Mouse (Mus musculus) lung, embryonic 14.5 days (tissue): ENCODE measurements around the gene Rtkn2. TPM values are rescaled to one million over a fixed set of nuclear protein-coding genes. Genes with fewer than 3 reads are reported as not detected.

ENCODE experiments used
- ATAC-seq: fragments of 200-750 bp; cut with Nextera tagmentation; 2 replicates; pipeline ENCODE4 v1.8.0; 2017; ENCODE audit warnings: mild to moderate bottlenecking, moderate TSS enrichment, moderate library complexity; ENCODE audit not compliant: insufficient read depth
- DNase-seq: peaks from one replicate; pipeline ENCODE4 v3.0.0-alpha.2; 2015
- H3K27ac ChIP-seq: fragments of 300-500 bp; sonication (generic); 2 replicates; pipeline ENCODE4 v1.5.1; 2014; ENCODE audit warnings: low read depth, mild to moderate bottlenecking, moderate library complexity
- H3K27me3 ChIP-seq: fragments of 300-500 bp; sonication (generic); 2 replicates; pipeline ENCODE4 v1.6.1; 2014; ENCODE audit warnings: low read length, control low read depth; ENCODE audit not compliant: insufficient read depth
- H3K36me3 ChIP-seq: fragments of 300-500 bp; sonication (generic); 2 replicates; pipeline ENCODE4 v1.6.1; 2014; ENCODE audit warnings: control low read depth; ENCODE audit not compliant: insufficient read depth
- H3K4me1 ChIP-seq: fragments of 300-500 bp; sonication (generic); 2 replicates; pipeline ENCODE4 v1.6.1; 2014; ENCODE audit warnings: antibody characterized with exemption, control low read depth; ENCODE audit not compliant: insufficient read depth
- H3K4me2 ChIP-seq: fragments of 300-500 bp; sonication (generic); 2 replicates; pipeline ENCODE4 v1.6.1; 2014; ENCODE audit warnings: mild to moderate bottlenecking
- H3K4me3 ChIP-seq: fragments of 300-500 bp; sonication (generic); 2 replicates; pipeline ENCODE4 v1.5.1; 2014; ENCODE audit warnings: low read depth, low read length
- H3K9ac ChIP-seq: fragments of 300-500 bp; sonication (generic); 2 replicates; pipeline ENCODE4 v1.6.1; 2014
- H3K9me3 ChIP-seq: fragments of 300-500 bp; sonication (generic); 2 replicates; pipeline ENCODE4 v1.6.1; 2016; ENCODE audit warnings: low read depth, low read length, control low read depth
- CTCF ChIP-seq: IDR thresholded peaks from 2 replicates; pipeline ENCODE4 v1.5.1; 2016; ENCODE audit warnings: antibody characterized with exemption, low read depth
- WGBS: fragments of 180-500 bp; shearing (Covaris S2); extraction: QIAGEN DNeasy Blood & Tissue Kit; methylation state at CpG from one replicate; pipeline ENCODE4 v1.1.7; 2014; 5-methylcytosine and 5-hydroxymethylcytosine counted together
- polyA plus RNA-seq: library from polyadenylated mRNA; unstranded; fragments of >200 nt; fragmentation: Nextera tagmentation; extraction: Ambion mirVana; gene quantifications from 2 replicates; pipeline ENCODE4 v1.2.1, GENCODE M21; 2014

Gene Rtkn2
- polyA plus RNA-seq, 1 experiment from 2014 or later: 16.0 TPM

DNA sequence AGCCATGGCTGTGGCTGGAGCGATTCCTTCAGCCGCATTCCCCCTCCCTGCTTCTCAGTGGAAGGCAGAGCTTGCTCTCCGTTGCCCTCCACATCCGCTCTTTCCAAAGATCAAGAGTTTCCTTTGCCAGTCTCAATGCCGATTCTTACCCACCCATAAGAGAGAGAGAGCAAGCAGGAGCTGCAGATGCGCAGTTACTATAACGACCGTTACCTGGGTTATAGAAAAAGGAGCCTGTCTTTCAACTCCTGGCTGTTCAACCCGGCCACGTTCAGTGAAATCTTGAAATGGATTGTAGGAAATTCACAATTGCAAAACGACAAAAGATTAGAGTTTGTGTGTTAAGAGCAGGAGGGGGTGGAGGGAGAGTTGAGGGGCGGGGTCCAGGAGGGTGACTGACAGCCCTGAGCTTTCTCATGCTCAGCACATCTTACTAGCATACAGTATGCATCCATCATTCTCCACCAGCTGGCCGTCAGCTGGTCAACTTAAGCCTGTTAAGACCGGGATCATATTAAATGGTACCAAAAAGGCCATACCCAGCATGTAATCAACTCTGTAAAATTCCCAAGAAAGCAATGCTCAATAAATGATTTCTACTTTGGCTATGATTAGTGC lies 72.1 kb downstream of the Rtkn2 start:
- Histone ChIP-seq H3K9me3 (no peaks in the 10 kb centered on the region), H3K4me1 (no peaks in the 10 kb centered on the region), H3K4me3 (no peak overlapping the region), H3K4me2 (no peak overlapping the region), H3K27ac (no peak overlapping the region), H3K9ac (no peak overlapping the region), H3K27me3 (no peaks in the 10 kb centered on the region), H3K36me3 (no peaks in the 10 kb centered on the region)
- 85% methylated on average over 14 of the region's 14 CpGs for WGBS
- ATAC-seq (no peak), DNase-seq (no peak)
- no peak for TF ChIP-seq CTCF

GRCm38 (mm10) chr10:68052307-68052706 lies 72.9 kb downstream of the Rtkn2 start:
- Histone ChIP-seq H3K4me1 (no peaks in the 10 kb centered on the region), H3K36me3 (no peaks in the 10 kb centered on the region), H3K4me3 (no peak overlapping the region), H3K9me3 (no peaks in the 10 kb centered on the region), H3K4me2 (no peak overlapping the region), H3K27me3 (no peaks in the 10 kb centered on the region), H3K9ac (no peak overlapping the region), H3K27ac (no peak overlapping the region)
- no peak for DNase-seq
- ATAC-seq: no peak
- TF ChIP-seq CTCF: 0 out of 2 replicates have a peak, but pooled peaks have one; percentile 20
- 86% methylated on average over 8 of the region's 8 CpGs for WGBS

DNA sequence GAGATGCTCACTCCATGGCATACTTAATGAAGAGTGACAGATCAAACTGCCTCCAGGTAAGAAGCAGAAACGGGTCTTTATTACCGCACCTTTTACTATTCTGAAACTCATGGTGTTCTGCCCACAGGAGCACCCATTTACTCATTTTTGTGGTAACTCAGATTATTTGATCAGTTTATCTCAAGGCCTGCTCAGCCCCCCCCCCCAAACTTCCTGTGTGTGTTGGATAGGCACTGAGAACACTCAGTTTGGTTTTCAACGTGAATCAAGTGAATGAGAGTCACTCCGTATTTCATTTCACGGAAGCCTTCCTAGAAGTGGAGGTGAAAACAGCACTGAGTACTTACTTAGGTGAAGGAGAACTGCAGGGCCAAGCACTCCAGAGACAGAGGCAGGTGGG lies 74.8 kb downstream of the Rtkn2 start:
- no peak for ATAC-seq
- no peak overlapping the region for H3K4me2 ChIP-seq
- H3K4me3 ChIP-seq: no peak overlapping the region
- no peaks in the 10 kb centered on the region for H3K9me3 ChIP-seq
- no peak for DNase-seq
- no peaks in the 10 kb centered on the region for H3K36me3 ChIP-seq
- H3K4me1 ChIP-seq: no peaks in the 10 kb centered on the region
- no peak overlapping the region for H3K9ac ChIP-seq
- WGBS: 77% methylated on average over 5 of the region's 5 CpGs
- no peaks in the 10 kb centered on the region for H3K27me3 ChIP-seq
- H3K27ac ChIP-seq: no peak overlapping the region
- no peak for TF ChIP-seq CTCF

DNA sequence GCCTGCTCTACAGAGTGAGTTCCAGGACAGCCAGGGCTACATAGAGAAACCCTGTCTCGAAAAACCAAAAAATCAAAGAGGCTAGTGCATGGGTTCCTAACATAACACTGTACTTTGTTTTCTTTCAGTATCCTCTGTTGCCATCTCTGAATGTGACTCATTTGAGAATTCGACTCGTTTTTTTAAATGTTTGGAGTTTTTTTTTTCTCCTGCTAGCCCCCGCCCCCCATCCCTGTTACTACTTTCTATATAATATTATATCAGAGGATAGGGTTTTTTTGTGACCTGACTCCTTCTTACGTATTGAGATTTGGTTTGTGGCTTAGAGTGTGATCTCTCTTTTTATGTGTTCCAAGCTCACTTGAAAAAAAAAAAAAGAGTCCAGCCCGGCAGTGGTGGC lies 75.3 kb downstream of the Rtkn2 start:
- no peak overlapping the region for H3K4me3 ChIP-seq
- H3K4me2 ChIP-seq: no peak overlapping the region
- no peak for TF ChIP-seq CTCF
- no peaks in the 10 kb centered on the region for H3K36me3 ChIP-seq
- no peaks in the 10 kb centered on the region for H3K27me3 ChIP-seq
- DNase-seq (no peak), ATAC-seq (no peak)
- no peaks in the 10 kb centered on the region for H3K9me3 ChIP-seq
- WGBS: 86% methylated on average over 6 of the region's 6 CpGs
- no peak overlapping the region for H3K9ac ChIP-seq
- H3K27ac ChIP-seq: no peak overlapping the region
- no peaks in the 10 kb centered on the region for H3K4me1 ChIP-seq

- TF ChIP-seq CTCF: no peak
- WGBS: 85% methylated on average over 3 of the region's 3 CpGs
- Histone ChIP-seq H3K4me3 (no peak overlapping the region), H3K36me3 (no peaks in the 10 kb centered on the region), H3K9ac (no peak overlapping the region), H3K27me3 (no peaks in the 10 kb centered on the region), H3K27ac (no peak overlapping the region), H3K4me2 (no peak overlapping the region), H3K9me3 (no peaks in the 10 kb centered on the region), H3K4me1 (no peaks in the 10 kb centered on the region)
- ATAC-seq (no peak), DNase-seq (peak; percentile 16)
Measured at GRCm38 (mm10) chr10:68057841-68058240, 78.5 kb downstream of the Rtkn2 start.

DNA sequence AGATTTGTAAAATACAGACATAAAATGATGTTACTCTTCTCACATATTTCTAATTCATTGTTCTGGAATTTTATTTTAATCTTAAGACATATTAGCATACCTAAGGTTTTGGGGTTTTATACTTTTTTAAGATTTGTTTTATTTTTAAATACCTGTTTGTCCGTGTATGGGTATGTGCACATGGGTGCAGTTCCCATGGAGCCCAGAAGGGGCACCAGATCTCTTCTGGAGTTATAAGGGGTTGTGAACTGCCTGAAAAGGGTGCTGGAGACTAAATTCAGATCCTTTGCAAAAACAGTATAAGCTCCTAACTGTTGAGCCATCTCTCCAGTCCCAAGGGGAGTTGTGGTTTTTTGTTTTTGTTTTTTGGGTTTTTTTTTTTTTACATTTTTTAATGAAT lies 79.0 kb downstream of the Rtkn2 start:
- Histone ChIP-seq H3K27ac (no peak overlapping the region), H3K4me1 (no peaks in the 10 kb centered on the region), H3K4me2 (no peak overlapping the region), H3K9ac (no peak overlapping the region), H3K36me3 (no peaks in the 10 kb centered on the region), H3K4me3 (no peak overlapping the region), H3K9me3 (no peaks in the 10 kb centered on the region), H3K27me3 (no peaks in the 10 kb centered on the region)
- WGBS: 95% methylated on average over 1 of the region's 1 CpGs
- DNase-seq: no peak
- TF ChIP-seq CTCF: peak; percentile 34; the same call in 1 of the 2 replicates
- ATAC-seq: no peak

GRCm38 (mm10) chr10:68060590-68061248 lies 81.3 kb downstream of the Rtkn2 start:
- Histone ChIP-seq H3K9ac (0 out of 2 replicates have a peak overlapping the region, but pooled peaks have one; percentile 11), H3K4me1 (no peaks in the 10 kb centered on the region), H3K4me2 (peak overlapping the region; percentile 43), H3K4me3 (no peak overlapping the region), H3K27me3 (no peaks in the 10 kb centered on the region), H3K9me3 (no peaks in the 10 kb centered on the region), H3K36me3 (no peaks in the 10 kb centered on the region), H3K27ac (peak overlapping the region; percentile 88)
- 27% methylated on average over 16 of the region's 16 CpGs for WGBS
- DNase-seq: peak; percentile 64
- no peak for TF ChIP-seq CTCF
- peak; percentile 63; the same call in 1 of the 2 replicates for ATAC-seq
